In genomic region chr19:3441092-3441491, GRCm38 (mm10) we compare ENCODE assay signal across 17 mouse cellular contexts. TPM values are rescaled to one million over a fixed set of nuclear protein-coding genes. Genes with fewer than 3 reads are reported as not detected.
DNase-seq lines count a peak whose midpoint lies in the region; ATAC-seq and TF ChIP-seq lines count a peak whose summit lies in the region.
"Had no signal": no experiment of that assay in that cellular context is flagged by ENCODE, and none has a peak within 500 bp of the region (broad histone marks: within the 10 kb centered on the region; RNA-seq: fewer than 3 reads in every experiment).

No protein-coding gene starts in this region.

- no peak for TF ChIP-seq POLR2A in thymus, adult 2 months (IDR thresholded peaks at IDR 0.05; ENCODE audit: control insufficient read depth, extremely low read depth, insufficient read depth, low read length, poor library complexity)

- WGBS in embryonic facial prominence, embryonic 13.5 days: 26% methylated on average over 10 of the region's 10 CpGs
- 40% methylated on average over 10 of the region's 10 CpGs for WGBS in embryonic facial prominence, embryonic 10.5 days
- 8% methylated on average over 10 of the region's 10 CpGs for WGBS in thymus, adult 2 months
- 8% methylated on average over 10 of the region's 10 CpGs for WGBS in forebrain, embryonic 16.5 days
- 20% methylated on average over 10 of the region's 10 CpGs for WGBS in neural tube, embryonic 15.5 days

- H3K4me3 ChIP-seq in embryonic facial prominence, embryonic 13.5 days: no peak overlapping the region
- no peak overlapping the region for H3K4me3 ChIP-seq in embryonic facial prominence, embryonic 10.5 days
- H3K4me3 ChIP-seq in thymus, adult 2 months (ENCODE audit: control insufficient read depth, insufficient read depth, low read length): no peak overlapping the region
- no peak overlapping the region for H3K4me3 ChIP-seq in forebrain, embryonic 16.5 days (replicated peaks; ENCODE audit: low read length)
- no peak overlapping the region for H3K4me3 ChIP-seq in neural tube, embryonic 15.5 days (replicated peaks)
- H3K4me3 ChIP-seq: kidney, embryonic 15.5 days; limb, embryonic 15.5 days; lung, embryonic 15.5 days; megakaryocyte, embryonic 14.5 days had no signal

- H3K4me1 ChIP-seq in embryonic facial prominence, embryonic 13.5 days: peaks cover 9% of the 10 kb centered on the region
- peaks cover 11% of the 10 kb centered on the region for H3K4me1 ChIP-seq in embryonic facial prominence, embryonic 10.5 days
- H3K4me1 ChIP-seq in thymus, adult 2 months (replicated peaks; ENCODE audit: control insufficient read depth, insufficient read depth, low read length): peaks cover 28% of the 10 kb centered on the region
- peaks cover 7% of the 10 kb centered on the region for H3K4me1 ChIP-seq in forebrain, embryonic 16.5 days (replicated peaks; ENCODE audit: control insufficient read depth, insufficient read depth, low read length)
- peaks cover 13% of the 10 kb centered on the region for H3K4me1 ChIP-seq in neural tube, embryonic 15.5 days
- H3K4me1 ChIP-seq: kidney, embryonic 15.5 days; limb, embryonic 15.5 days; lung, embryonic 15.5 days had no signal

- no peak; the same call in 1 of the 2 replicates for ATAC-seq in embryonic facial prominence, embryonic 13.5 days (ENCODE audit: insufficient number of reproducible peaks, insufficient read depth, low FRiP score, low TSS enrichment, low read depth)
- ATAC-seq in forebrain, embryonic 16.5 days: peak; percentile 72; the same call in 1 of the 2 replicates
- no peak for ATAC-seq in neural tube, embryonic 15.5 days (ENCODE audit: low FRiP score)

- H3K27me3 ChIP-seq in embryonic facial prominence, embryonic 13.5 days: no peaks in the 10 kb centered on the region
- peaks cover 7% of the 10 kb centered on the region for H3K27me3 ChIP-seq in embryonic facial prominence, embryonic 10.5 days (replicated peaks; ENCODE audit: low read depth, poor library complexity, severe bottlenecking)
- no peaks in the 10 kb centered on the region for H3K27me3 ChIP-seq in thymus, adult 2 months (ENCODE audit: control insufficient read depth, insufficient read depth, low read length)
- no peaks in the 10 kb centered on the region for H3K27me3 ChIP-seq in forebrain, embryonic 16.5 days (replicated peaks; ENCODE audit: control insufficient read depth, insufficient read depth, low read length)
- peaks cover 2% of the 10 kb centered on the region; the same call in 1 of the 2 replicates for H3K27me3 ChIP-seq in neural tube, embryonic 15.5 days (replicated peaks)
- H3K27me3 ChIP-seq: lung, embryonic 15.5 days had no signal

- no peak for DNase-seq in embryonic facial prominence, embryonic 10.5 days (ENCODE audit: low spot score)
- DNase-seq in thymus, adult 2 months: peak; percentile 24
- DNase-seq in thymus, postnatal 14 days: no peak
- no peak for DNase-seq in frontal cortex, postnatal 25 days (ENCODE audit: low spot score in 2 of 2)
- no peak for DNase-seq in layer of hippocampus, adult 18-20 months (ENCODE audit: low spot score in 2 of 2)
- DNase-seq: adrenal gland, adult 2 months; cerebellum, adult 8-10 months; gastrocnemius, postnatal 10 days had no signal

- no peak for TF ChIP-seq CTCF in thymus, adult 2 months (IDR thresholded peaks at IDR 0.05; ENCODE audit: borderline replicate concordance, control insufficient read depth, extremely low read depth, insufficient read depth, low read length, poor library complexity)

- no peaks in the 10 kb centered on the region for H3K36me3 ChIP-seq in embryonic facial prominence, embryonic 13.5 days
- no peaks in the 10 kb centered on the region for H3K36me3 ChIP-seq in embryonic facial prominence, embryonic 10.5 days (replicated peaks)
- no peaks in the 10 kb centered on the region for H3K36me3 ChIP-seq in thymus, adult 2 months (ENCODE audit: control insufficient read depth, insufficient read depth, low read length)
- no peaks in the 10 kb centered on the region for H3K36me3 ChIP-seq in forebrain, embryonic 16.5 days (ENCODE audit: control insufficient read depth, insufficient read depth)
- H3K36me3 ChIP-seq in neural tube, embryonic 15.5 days: no peaks in the 10 kb centered on the region
- H3K36me3 ChIP-seq: kidney, embryonic 15.5 days; limb, embryonic 15.5 days; lung, embryonic 15.5 days had no signal

- no peak overlapping the region for H3K27ac ChIP-seq in embryonic facial prominence, embryonic 13.5 days
- H3K27ac ChIP-seq in embryonic facial prominence, embryonic 10.5 days (replicated peaks): no peak overlapping the region
- H3K27ac ChIP-seq in thymus, adult 2 months (ENCODE audit: control insufficient read depth, insufficient read depth, low read length): peak overlapping the region; percentile 37; the same call in 1 of the 2 replicates
- no peak overlapping the region for H3K27ac ChIP-seq in forebrain, embryonic 16.5 days (ENCODE audit: low read length)
- H3K27ac ChIP-seq in neural tube, embryonic 15.5 days (replicated peaks): 0 out of 2 replicates have a peak overlapping the region, but pooled peaks have one; percentile 48
- H3K27ac ChIP-seq: kidney, embryonic 15.5 days; limb, embryonic 15.5 days; lung, embryonic 15.5 days had no signal

- peak overlapping the region; percentile 26 for H3K4me2 ChIP-seq in embryonic facial prominence, embryonic 13.5 days
- H3K4me2 ChIP-seq in forebrain, embryonic 16.5 days (ENCODE audit: low read length): peak overlapping the region; percentile 20; the same call in 1 of the 2 replicates
- H3K4me2 ChIP-seq in neural tube, embryonic 15.5 days: peak overlapping the region; percentile 33
- H3K4me2 ChIP-seq: kidney, embryonic 15.5 days; limb, embryonic 15.5 days; lung, embryonic 15.5 days had no signal

- no peak overlapping the region for H3K9ac ChIP-seq in embryonic facial prominence, embryonic 13.5 days
- no peak overlapping the region; the same call in 1 of the 2 replicates for H3K9ac ChIP-seq in forebrain, embryonic 16.5 days (replicated peaks; ENCODE audit: low read depth, low read length)
- H3K9ac ChIP-seq in neural tube, embryonic 15.5 days (replicated peaks): no peak overlapping the region
- H3K9ac ChIP-seq: kidney, embryonic 15.5 days; limb, embryonic 15.5 days; lung, embryonic 15.5 days had no signal

- no peaks in the 10 kb centered on the region for H3K9me3 ChIP-seq in embryonic facial prominence, embryonic 13.5 days
- 0 out of 2 replicates have a peak, but pooled peaks cover 2% of the 10 kb centered on the region for H3K9me3 ChIP-seq in embryonic facial prominence, embryonic 10.5 days
- no peaks in the 10 kb centered on the region for H3K9me3 ChIP-seq in forebrain, embryonic 16.5 days (ENCODE audit: control insufficient read depth, low read length)
- no peaks in the 10 kb centered on the region for H3K9me3 ChIP-seq in neural tube, embryonic 15.5 days (replicated peaks)
- H3K9me3 ChIP-seq: kidney, embryonic 15.5 days; limb, embryonic 15.5 days; lung, embryonic 15.5 days; megakaryocyte, embryonic 14.5 days had no signal

RNA-seq across cellular contexts. Expression of gene Gal, which starts 26.7 kb away (rescaled TPM):
- 1.7 and 2.9 TPM in 2 replicates for polyA plus RNA-seq in embryonic facial prominence, embryonic 13.5 days (2015; fragmentation: Nextera tagmentation; extraction: Ambion mirVana)
- 1.1 and 1.2 TPM in 2 replicates for polyA plus RNA-seq in embryonic facial prominence, embryonic 10.5 days (2016; fragmentation: Nextera tagmentation; extraction: Ambion mirVana)
- 3.4 and 3.5 TPM in 2 replicates for polyA plus RNA-seq in thymus, adult 2 months (2012; rRNA removed)
- 2.2 and 9.8 TPM in 2 replicates for polyA plus RNA-seq in forebrain, embryonic 16.5 days (2015; fragmentation: Nextera tagmentation; extraction: Ambion mirVana)
- polyA plus RNA-seq in neural tube, embryonic 15.5 days (2015; fragmentation: Nextera tagmentation; extraction: Ambion mirVana): 39.2 and 47.3 TPM in 2 replicates
- 1 to 10 TPM in 1 of 2 experiments, under 1 TPM in 1; 0.69 to 1.2 TPM for total RNA-seq in layer of hippocampus, adult 18-20 months (2021)
- total RNA-seq: heart, postnatal 25 days; neutrophil, adult 5-6 weeks had no signal

RNA-seq across cellular contexts. Expression of gene Tesmin, which starts 52.4 kb away (rescaled TPM):
- polyA plus RNA-seq in embryonic facial prominence, embryonic 13.5 days (2015; fragmentation: Nextera tagmentation; extraction: Ambion mirVana): 0.21 and 0.22 TPM in 2 replicates
- 0.30 and 0.49 TPM in 2 replicates for polyA plus RNA-seq in embryonic facial prominence, embryonic 10.5 days (2016; fragmentation: Nextera tagmentation; extraction: Ambion mirVana)
- 0.62 and 0.85 TPM in 2 replicates for polyA plus RNA-seq in thymus, adult 2 months (2012; rRNA removed)
- 0.24 and 0.32 TPM in 2 replicates for polyA plus RNA-seq in forebrain, embryonic 16.5 days (2015; fragmentation: Nextera tagmentation; extraction: Ambion mirVana)
- polyA plus RNA-seq in neural tube, embryonic 15.5 days (2015; fragmentation: Nextera tagmentation; extraction: Ambion mirVana): 0.33 and 0.38 TPM in 2 replicates
- under 1 TPM; 0.12 to 0.48 TPM for total RNA-seq in layer of hippocampus, adult 18-20 months (2021)

Comparison
In these comparisons a context has a peak if more than half of its experiments do, and no peak if none do; other contexts are left out.
1. H3K27ac ChIP-seq: peak in thymus, adult 2 months (single experiment) and neural tube, embryonic 15.5 days (single experiment); none in embryonic facial prominence, embryonic 13.5 days (single experiment), embryonic facial prominence, embryonic 10.5 days (single experiment) and forebrain, embryonic 16.5 days (single experiment).
2. Peak in every context shown above with its lines, with median percentiles within 50 percentile points of each other: H3K4me2 ChIP-seq.